Mouse (Mus musculus): Measurements from ENCODE around the gene Fsd1l.
"Not testable (repeated sequence)": the region's sequence is repeated elsewhere in the genome, so short reads cannot be mapped to it uniquely, and the experiment has no call there.

Gene Fsd1l

DNA sequence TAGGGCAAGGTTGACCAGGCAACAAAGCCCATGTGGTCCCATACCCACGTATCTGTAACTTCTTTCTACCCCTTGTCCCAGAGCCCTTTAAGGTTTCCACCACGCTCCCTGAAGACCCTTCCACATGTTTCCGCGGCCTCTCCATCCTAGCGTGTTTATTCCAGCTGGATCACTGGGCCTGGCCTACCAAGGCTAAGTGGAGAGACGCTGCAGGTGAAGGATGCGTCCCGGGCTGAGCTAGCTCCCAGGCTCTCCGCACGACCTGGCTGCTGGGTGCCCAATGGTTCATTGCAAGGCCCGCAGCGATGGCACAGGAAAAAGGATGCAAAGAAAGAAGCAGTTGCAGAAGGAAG lies 332 bp upstream of the Fsd1l start:
- no peak for DNase-seq

DNA sequence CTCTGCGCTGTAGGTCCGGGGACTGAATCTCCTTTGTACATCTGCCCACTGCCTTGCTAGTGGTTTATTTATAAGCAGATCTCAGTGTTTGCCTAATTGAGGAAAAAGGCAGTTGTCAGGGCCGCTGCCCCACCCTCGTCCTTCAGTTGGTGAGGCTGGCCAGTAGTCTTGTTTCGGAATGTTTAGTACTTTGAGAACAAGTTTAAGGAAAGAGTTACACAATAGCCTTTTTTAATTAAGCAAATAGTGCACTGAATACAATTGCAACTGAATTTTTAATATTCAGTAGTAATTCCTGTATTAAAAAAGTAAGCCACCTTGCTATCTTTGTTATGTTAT lies 709 bp downstream of the Fsd1l start:
- no peak for DNase-seq

DNA sequence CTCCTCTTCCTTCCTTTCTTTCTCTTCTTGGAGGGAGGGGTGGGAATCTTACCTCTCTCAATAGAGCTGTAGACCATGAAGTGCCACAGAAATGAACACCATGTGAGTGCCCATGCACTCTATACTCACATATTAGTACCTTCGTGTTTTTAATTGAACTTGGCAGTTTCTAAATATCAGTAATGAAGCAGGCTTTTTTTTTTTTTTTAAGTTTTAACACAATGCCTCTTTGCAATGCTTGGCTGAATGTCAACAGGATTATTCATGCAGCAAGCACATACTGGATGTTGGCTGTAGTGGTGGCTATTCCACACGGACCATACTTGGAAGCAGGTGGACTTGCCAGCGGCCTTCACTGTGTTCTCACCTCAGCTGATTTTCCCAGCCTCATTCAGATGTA lies 4.1 kb downstream of the Fsd1l start:
- no peak for DNase-seq

DNA sequence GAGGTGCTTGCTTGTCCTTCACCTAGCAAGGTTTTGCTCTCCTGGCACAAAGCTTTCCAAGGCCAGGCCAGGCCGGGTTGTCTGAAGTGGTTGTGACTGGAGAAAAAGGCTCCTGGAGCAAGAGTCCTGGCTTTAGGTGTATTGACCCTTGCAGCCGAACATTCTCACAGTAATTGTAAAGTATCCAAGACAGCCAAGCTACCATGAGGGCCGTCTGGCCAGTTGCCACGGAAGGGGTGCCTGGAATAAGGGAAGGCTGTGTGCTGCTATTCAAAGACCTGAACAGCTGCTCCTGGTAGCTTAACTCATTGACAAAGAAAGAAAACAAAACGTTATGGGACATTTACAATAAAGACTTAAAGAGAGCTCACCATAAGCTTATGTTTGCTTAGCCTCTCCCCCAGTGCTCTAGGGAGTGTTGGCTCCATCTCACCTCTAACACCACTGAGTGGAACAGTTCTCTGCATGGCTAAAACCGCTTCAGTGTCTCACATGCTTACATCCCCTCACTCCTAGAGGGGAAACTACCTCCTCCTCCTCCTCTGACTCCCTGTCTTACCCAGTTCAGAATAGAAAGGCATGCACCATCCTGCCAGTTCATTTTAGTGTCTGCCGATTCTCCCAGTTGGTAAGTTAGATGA lies 6.1 kb downstream of the Fsd1l start:
- no peak for DNase-seq

DNA sequence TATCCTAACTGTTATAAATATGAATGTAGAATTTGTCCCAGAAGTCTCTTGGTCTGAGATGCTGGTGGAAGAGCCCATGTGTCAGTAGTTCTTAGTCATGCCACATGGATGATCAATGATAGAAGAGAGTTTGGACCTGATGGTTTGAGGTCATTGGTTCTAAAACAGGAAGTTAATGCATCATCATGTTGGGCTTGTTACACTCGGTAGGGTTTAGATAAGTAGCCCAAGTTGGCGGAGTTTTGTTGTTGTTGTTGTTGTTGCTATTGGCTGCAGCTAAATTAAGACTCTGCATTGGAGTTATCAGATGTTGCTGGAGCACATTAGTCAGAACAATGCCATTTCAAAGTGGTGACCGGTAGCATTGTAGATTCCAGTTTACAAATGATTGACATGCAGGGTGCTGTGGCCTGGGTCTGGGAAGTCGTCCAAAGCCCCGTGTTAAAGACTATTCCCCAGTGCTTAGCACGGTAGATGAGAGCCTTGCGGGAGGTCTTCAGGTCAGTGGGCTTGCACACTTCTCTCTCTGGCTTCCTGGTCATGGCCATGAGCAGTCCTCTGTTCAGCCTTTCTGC lies 7.4 kb downstream of the Fsd1l start:
- no peak for DNase-seq

DNA sequence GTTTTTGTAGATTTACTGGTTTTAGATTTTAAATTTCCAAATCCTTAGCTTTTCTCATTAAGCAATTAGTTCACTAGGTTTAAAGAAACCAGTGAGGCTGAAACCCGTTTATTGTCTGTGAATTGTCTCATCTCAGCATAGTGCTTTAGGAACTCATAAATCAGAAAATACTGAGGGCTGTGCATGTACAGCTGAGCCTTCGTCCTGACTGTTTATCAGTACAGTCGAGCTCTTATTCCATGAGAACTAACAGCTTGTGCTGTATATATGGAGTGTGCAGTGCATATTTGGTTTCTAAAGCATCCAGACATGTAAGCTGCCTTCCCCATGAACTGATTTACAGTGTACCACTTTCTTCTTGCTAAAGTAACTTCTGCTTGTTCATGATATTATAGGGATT lies 26.8 kb downstream of the Fsd1l start:
- no peak for DNase-seq

DNA sequence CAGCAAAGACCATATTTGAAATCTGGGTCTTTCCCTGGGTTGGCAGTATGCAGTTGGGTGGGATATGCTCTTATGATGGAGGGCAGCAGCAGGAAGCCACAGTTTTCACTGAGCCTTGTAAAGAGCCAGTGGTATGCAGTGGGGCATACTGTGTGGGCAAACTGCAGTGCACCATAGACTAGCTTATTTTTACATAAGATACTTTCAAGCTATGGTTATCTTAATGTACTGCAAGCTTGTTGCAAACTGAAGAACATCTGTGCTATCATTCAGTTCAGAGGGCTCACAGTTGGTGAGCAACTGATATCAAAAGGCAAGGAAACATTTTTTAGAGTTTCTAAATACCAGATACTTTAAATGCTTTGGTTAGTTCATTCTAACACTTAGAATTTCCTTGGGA lies 29.4 kb downstream of the Fsd1l start:
- no peak for DNase-seq

DNA sequence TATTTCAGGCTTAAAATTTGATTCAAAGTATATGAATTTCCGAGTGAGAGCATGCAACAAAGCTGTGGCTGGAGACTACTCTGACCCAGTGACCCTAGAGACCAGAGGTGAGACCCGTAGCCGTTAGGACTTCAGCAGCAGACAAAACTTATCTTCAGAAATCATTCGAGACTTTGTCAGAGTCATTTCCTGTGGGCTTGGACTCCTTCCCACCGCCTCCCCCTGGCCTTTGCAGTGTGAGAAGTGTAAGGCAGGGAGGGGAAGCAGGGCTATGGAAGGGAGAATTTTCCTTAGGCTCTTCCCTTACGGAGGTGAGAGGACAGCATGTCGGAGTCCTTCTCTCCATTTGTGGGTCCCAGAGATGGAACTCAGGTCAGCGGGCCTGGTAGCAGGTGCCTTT lies 50.8 kb downstream of the Fsd1l start:
- DNase-seq = no peak

DNA sequence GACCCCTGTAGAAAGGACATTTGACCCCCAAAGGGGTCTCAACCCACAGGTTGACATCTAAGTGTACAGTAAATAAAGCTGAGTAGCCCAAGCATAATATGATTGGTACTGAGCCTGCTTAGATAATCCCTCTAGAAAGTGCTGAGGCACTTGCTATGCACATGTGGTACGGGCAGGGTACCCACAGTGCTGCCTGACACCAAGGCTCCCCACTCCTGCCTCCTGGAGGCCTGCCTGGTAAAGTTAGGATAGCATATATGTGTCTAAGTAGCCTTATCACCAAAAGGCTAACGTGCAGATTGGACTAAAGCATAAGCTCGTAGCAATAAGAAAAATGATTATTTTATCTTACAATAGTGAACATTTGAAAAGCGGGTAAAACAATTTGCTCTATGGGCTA lies 57.7 kb downstream of the Fsd1l start:
- no peak for DNase-seq

DNA sequence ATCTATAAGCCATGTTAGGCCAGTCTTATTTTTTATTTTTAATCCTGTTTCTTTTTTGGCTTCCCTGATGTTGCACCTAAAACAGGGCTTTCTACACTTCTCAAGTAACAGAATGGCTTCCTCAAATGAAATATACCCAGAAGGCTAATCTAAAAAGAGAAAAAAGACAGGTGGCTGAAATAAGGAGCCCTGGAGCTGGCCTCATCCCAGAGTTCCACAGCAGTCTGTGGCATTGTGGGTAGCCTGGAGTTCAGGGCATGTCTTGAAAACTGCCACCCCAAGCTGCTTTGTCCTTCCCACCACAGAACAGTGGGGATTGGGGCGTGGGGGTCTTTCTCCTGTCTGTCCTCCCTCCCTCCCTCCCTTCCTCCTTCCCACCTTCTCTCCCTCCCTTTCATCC lies 60.1 kb downstream of the Fsd1l start:
- DNase-seq = peak; percentile 57

DNA sequence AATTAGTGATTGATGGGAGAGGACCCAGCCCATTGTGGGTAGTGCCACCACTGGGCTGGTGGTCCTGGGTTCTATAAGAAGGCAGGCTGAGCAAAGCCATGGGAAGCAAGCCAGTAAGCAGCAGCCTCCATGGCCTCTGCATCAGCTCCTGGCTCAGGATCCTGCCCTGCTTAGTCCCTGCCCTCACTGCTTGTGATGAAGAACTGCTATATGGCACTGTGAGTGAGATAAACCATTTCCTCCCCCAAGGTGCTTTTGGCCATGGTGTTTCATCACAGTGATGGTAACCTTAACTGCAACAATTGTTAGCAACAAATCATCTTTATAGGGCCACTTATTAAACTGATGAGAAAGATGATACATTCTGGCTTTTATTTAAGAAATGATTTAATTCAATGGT lies 77.9 kb downstream of the Fsd1l start:
- not testable (repeated sequence) for DNase-seq

DNA sequence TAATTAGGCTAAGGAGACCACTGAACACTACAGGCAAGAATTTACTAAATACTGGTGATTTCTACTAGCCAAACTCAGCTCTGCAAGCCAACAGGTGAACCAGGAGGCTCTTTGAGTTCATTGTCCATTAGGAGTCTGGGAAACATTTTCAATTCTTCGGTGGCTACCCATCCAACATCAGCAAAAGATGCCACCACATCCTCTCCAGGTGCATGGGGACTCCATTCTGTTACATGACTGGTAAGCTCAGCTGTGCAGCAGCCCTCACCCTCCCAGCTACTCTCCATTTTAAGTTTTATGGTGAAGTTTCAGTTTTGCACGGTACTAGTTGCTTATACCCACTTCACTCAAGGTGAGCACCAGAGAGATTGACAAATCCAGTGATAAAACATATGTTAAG lies 78.8 kb downstream of the Fsd1l start:
- no peak for DNase-seq

DNA sequence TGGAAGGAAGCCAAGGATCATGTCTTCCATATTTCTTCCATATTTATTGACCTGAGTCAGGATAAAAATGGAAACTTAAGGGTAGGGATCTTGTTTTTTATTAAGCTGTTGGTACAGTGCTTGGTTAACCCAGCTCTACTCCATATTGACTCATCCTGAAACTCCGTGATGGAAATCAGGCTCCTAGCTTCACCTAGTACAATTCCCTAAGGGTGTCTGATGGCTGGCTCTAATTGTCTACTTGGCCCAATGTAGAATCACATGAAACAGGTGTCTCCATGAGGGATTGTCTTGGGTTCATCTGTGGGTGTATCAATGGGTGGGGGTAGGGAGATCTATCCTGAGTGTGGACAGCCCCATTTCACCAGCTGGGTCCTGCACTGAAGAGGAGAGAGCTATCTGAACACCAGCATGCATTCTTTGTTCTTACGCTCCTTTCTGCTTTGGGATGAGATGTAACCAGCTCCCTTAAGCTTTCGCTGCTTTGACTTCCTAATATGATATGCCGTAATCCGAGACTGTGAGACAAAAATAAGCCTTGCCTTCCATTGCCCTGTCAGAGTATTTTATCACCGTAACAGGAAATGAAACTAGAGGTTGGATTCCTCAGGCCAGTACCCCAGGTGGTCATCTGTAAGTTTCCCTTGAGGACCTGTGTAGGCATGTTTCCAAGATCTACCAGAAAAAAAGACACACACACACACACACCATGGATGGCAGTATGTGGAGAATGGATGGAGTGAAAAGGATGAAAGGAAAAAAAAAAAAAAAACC lies 79.5 kb downstream of the Fsd1l start:
- no peak for DNase-seq

DNA sequence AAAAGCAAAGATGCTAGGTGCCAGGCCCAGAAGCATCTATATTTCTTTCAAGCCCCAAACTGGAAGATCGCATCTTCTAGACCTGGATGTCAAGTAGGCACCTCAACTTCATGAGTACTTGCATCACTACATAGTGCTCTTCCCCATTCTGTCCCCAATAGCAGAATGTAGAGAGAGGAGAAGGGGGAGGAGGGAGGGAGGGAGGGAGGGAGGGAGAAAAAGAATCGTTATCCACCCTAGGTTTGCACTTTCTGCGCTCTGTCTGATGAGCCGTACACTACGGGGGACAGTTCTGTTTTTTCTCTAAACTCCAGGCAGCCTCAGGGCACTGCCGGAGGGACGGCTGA lies 82.4 kb downstream of the Fsd1l start, which contains the start of gene Fktn:
TSS of gene Fktn (plus strand) at position 295 of the 347 bp plus-strand sequence.
- DNase-seq = no peak

DNA sequence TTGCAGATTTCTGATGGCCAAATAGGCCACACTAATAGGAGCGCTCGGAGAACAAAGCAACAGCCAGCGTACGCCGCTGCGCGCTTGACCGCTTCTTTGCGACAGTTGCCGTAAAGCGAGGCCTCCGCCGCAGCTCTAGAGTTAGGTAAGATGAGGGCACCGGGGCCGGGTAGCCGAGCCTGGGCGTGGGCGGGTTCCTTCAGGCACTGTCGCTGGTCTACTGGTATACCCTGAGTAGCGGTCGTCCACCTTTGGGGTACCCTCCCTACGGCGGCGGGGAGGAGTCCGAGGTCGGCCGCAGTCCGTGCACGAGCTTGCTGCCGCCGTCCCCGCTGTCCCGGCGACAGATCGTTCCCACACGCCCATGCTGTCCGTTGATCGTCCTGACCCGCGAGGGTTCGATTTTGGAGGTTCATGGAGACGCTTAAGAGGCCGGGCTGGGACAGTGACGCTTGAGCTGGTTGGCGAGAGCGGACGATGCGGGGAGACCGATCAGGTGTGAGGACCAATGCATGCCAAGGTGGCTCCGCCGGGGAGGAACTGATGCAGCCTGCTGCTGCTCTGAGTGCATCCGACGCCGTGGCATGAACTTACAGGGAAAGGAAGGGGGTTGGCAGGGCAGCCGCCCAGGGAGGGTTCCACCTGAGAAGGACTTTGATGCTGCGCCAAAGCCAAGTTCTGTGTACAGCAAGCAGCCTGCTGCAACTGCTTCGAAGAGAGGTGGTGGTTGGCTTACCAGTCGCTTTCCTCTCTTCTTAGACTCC lies 83.0 kb downstream of the Fsd1l start:
- DNase-seq = peak; percentile 92

DNA sequence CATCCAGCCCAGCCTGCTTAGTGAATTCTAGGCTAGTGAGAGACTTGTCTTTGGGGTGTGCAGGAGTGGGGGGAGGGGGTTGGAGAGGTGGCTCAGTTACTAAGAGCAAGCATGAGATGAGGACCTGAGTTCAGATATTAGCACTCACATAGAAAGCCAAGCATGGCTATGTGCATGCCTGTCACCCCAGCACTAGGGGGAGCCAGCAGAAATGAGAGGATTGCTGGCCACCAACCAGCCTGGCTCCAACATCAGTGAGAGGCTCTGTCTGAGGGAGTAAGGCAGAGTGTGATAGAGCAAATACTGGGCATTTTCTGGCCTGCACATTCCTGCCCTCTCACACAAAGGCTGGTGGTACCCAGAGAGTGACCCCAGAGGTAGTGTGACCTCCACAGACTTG lies 84.7 kb downstream of the Fsd1l start:
- DNase-seq = no peak

DNA sequence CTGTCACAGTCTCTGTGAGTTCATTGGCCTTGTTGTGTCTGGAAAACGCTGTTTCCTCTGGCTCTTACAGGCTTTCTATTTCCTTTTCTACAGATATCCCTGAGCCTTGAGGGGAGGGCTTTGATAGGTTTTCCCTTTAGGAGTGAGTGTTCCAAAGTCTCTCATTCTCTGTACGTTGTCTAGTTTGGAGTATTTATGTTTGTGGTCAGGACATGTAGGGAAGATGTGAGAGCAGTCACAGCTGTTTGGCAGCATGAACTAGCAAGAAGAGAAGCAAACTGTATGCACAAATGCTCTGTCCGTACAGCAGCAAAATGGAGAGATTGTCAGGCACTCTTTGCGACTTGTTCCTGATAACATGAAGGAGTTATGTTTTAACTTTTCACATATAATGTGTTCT lies 86.3 kb downstream of the Fsd1l start:
- no peak for DNase-seq

DNA sequence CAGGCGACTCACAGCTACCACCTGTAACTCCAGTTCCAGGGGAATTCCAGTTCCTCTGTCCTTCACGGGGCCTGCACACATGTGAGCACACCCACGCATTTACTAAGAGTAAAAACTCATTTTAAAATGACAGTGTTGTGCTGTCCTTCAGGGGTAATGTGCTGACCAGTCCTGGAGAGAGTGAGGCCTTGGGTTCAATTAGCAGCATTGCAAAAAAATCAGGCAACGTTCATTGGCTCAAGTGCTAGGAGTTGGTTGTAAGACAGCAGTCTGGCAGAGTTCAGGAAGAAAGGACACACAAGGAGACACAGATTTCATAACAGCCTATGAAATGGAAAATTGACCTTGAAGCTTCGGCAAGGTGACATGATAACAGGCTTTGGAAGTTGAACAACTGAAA lies 87.0 kb downstream of the Fsd1l start:
- no peak for DNase-seq

DNA sequence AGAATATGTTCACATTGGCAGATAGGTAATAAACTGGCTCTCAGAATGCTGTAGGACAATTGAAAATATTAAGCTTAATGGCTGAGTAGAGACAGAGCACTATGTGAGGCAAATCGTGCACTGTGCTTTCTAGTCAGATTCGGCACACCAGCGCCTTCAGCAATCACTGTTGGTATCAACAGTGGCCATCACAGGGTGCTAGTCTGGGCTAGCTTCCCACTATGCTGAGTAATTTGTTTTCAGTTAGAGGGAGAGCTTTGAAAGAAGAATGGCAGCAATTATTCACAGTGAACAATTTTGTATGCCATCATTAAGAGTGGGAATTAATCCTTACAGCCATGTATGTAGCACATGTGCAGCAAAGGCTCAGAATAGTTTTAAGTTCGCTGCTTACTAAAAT lies 91.2 kb downstream of the Fsd1l start:
- DNase-seq = no peak

DNA sequence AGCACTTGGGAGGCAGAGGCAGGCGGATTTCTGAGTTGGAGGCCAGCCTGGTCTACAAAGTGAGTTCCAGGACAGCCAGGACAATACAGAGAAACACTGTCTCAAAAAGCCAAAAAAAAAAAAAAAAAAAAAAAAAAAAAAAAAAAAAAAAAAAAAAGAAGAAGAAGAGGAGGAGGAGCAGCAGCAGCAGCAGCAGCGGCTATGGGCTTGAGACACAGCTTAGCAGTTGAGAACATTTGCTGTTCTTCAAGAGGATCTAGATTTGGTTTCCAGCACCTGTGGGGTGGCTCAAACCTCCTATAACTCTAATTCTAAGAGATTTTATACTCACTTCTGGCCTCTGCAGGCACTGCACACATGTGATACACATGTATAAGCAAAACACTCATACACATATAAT lies 94.8 kb downstream of the Fsd1l start:
- not testable (repeated sequence) for DNase-seq

DNA sequence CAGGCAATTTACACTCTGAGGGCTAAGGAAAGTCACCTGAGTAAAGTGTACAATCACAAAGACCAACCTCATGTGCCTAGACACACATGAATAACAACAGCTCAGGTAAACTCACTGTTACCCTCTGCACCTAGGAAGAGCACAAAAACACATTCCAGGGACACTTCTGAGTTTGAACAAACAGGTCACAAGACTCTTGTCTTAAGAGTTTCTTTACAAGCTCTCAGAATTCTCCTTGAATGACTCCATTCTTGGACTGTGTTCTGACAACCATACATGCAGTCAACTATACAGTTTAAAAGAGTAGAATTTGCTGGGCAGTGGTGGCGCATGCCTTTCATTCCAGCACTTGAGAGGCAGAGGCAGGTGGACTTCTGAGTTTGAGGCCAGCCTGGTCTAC lies 96.8 kb downstream of the Fsd1l start:
- DNase-seq = no peak

DNA sequence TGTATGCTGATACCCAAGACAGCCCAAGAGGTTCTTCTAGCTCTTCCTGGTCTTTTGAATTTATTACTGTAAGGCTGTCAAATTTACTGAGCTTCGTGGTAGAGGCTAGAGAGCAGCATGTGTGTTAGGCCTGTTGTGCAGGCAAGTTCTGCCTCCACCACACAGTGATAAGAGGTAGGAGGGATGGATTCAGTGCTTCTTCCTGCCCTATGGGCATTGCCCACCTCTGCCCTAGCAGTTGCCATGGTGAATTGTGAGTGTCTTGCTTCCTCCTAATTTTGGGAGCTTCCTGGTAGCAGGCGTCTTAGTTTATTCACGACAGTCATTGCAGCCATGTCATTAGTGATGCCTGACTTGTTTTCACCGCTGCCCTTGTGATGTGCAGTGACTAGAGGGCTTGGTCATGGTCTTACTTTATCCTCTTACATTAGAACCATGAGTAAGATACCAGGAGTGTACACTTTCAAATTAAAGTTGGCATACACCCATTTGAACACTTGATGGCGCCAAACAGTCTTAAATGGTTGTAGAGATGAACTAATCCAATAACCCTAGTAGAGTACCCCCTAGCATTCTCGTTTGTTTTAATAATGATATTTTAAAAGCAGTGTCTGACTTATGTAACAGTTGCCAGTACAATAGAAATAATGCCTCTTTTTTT lies 107.8 kb downstream of the Fsd1l start:
- DNase-seq = peak; percentile 58

DNA sequence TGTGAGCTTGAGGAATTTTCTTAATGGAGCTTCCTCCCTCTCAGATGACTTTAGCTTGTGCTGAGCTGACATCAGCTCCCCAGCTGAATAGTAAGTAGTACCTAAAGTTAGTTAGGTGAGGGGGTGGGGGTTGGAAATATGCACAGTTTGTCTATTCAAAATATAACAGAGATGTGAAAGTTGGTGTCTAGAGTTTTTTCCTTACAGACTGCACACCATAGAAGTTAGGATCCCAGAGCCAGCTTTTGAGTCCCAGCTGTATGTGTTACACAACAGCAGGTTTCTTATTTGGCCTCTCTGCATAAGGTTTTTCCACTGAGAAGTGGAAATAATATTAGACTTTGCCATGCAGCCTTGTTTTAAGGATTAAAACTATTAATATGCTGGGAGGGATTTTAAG lies 118.6 kb downstream of the Fsd1l start:
- no peak for DNase-seq

All from cerebellum, adult 9-10 months (tissue).